Mouse (Mus musculus) urinary bladder, postnatal 25 days (tissue): Measurements from ENCODE around the gene E2f6.

Source experiments
- DNase-seq: peaks from one replicate; pipeline ENCODE4 v3.0.0; 2022; ENCODE audit warnings: low spot score

E2f6 gene

GRCm38 (mm10) chr12:16810525-16811431, at the start of gene E2f6:
E2f6 (plus strand) TSS chr12:16810963.
- DNase-seq, result peak; percentile 81

- no peak for DNase-seq
Measured at GRCm38 (mm10) chr12:16761461-16761860, 49.3 kb upstream of the E2f6 start.

GRCm38 (mm10) chr12:16763649-16764422, 46.9 kb upstream of the E2f6 start:
- DNase-seq, result no peak

GRCm38 (mm10) chr12:16764776-16765445, 45.9 kb upstream of the E2f6 start:
- DNase-seq, result no peak

GRCm38 (mm10) chr12:16768251-16768650, 42.5 kb upstream of the E2f6 start:
- no peak for DNase-seq

GRCm38 (mm10) chr12:16768711-16769110, 42.1 kb upstream of the E2f6 start:
- DNase-seq, result no peak

- DNase-seq, result no peak
Measured at GRCm38 (mm10) chr12:16769601-16770165, 41.1 kb upstream of the E2f6 start.

GRCm38 (mm10) chr12:16774605-16775004, 36.2 kb upstream of the E2f6 start:
- no peak for DNase-seq

- DNase-seq, result no peak
Measured at GRCm38 (mm10) chr12:16775351-16775750, 35.4 kb upstream of the E2f6 start.

GRCm38 (mm10) chr12:16778523-16778922, 32.2 kb upstream of the E2f6 start:
- DNase-seq, result no peak

GRCm38 (mm10) chr12:16779165-16779564, 31.6 kb upstream of the E2f6 start:
- DNase-seq, result no peak

- no peak for DNase-seq
Measured at GRCm38 (mm10) chr12:16780320-16780719, 30.4 kb upstream of the E2f6 start.

GRCm38 (mm10) chr12:16781034-16781746, 29.6 kb upstream of the E2f6 start:
- no peak for DNase-seq

- DNase-seq, result no peak
Measured at GRCm38 (mm10) chr12:16788600-16788999, 22.2 kb upstream of the E2f6 start.

GRCm38 (mm10) chr12:16789199-16789598, 21.6 kb upstream of the E2f6 start:
- no peak for DNase-seq

GRCm38 (mm10) chr12:16789756-16790155, 21.0 kb upstream of the E2f6 start:
- DNase-seq, result no peak

GRCm38 (mm10) chr12:16790456-16790855, 20.3 kb upstream of the E2f6 start:
- no peak for DNase-seq

GRCm38 (mm10) chr12:16793371-16793770, 17.4 kb upstream of the E2f6 start:
- no peak for DNase-seq

GRCm38 (mm10) chr12:16795781-16796180, 15.0 kb upstream of the E2f6 start:
- no peak for DNase-seq

GRCm38 (mm10) chr12:16798894-16799293, 11.9 kb upstream of the E2f6 start:
- DNase-seq, result no peak

GRCm38 (mm10) chr12:16799928-16800258, 10.9 kb upstream of the E2f6 start:
- DNase-seq, result no peak
